Mouse (Mus musculus) liver, adult 2 months (tissue): ENCODE data around the gene Cfap157. TPM values are rescaled to one million over a fixed set of nuclear protein-coding genes. Genes with fewer than 3 reads are reported as not detected.

Source experiments
- DNase-seq: peaks from one replicate; pipeline ENCODE4 v3.0.0-alpha.2; 2011; ENCODE audit warnings: low read depth, low spot score; ENCODE audit errors: extremely low read depth
- H3K27ac ChIP-seq: fragments of 200-500 bp; replicated peaks from 2 replicates; pipeline ENCODE4 v1.5.1; 2012; ENCODE audit warnings: low read depth, mild to moderate bottlenecking, control low read depth, inconsistent platforms, low read length; ENCODE audit not compliant: insufficient read depth
- H3K27me3 ChIP-seq: fragments of 200-500 bp; 2 replicates; pipeline ENCODE4 v1.6.1; 2012; ENCODE audit warnings: mild to moderate bottlenecking, moderate library complexity, low read length, inconsistent platforms; ENCODE audit not compliant: control insufficient read depth, insufficient read depth
- H3K36me3 ChIP-seq: fragments of 200-500 bp; 2 replicates; pipeline ENCODE4 v1.6.1; 2012; ENCODE audit warnings: low read length, inconsistent platforms; ENCODE audit not compliant: control insufficient read depth, insufficient read depth
- H3K4me1 ChIP-seq: fragments of 200-500 bp; 2 replicates; pipeline ENCODE4 v1.6.1; 2011; ENCODE audit warnings: low read length; ENCODE audit not compliant: control insufficient read depth, insufficient read depth
- H3K4me3 ChIP-seq: fragments of 200-500 bp; 2 replicates; pipeline ENCODE4 v1.5.1; 2011; ENCODE audit warnings: low read depth, mild to moderate bottlenecking, control low read depth, low read length, moderate library complexity; ENCODE audit not compliant: insufficient read depth
- H3K79me2 ChIP-seq: fragments of 200-500 bp; 2 replicates; pipeline ENCODE4 v1.6.1; 2012; ENCODE audit warnings: inconsistent platforms, mild to moderate bottlenecking, low read length, moderate library complexity; ENCODE audit not compliant: control insufficient read depth, insufficient read depth
- H3K9ac ChIP-seq: fragments of 200-500 bp; 2 replicates; pipeline ENCODE4 v1.6.1; 2012; ENCODE audit warnings: low read depth, mild to moderate bottlenecking, control low read depth, inconsistent platforms, low read length
- CTCF ChIP-seq: fragments of 200-500 bp; IDR thresholded peaks from 2 replicates; pipeline ENCODE4 v1.5.1; 2011; ENCODE audit warnings: low read depth, low read length, control low read depth
- POLR2A ChIP-seq: fragments of 200-500 bp; IDR thresholded peaks from 2 replicates; pipeline ENCODE4 v1.6.1; 2011; ENCODE audit warnings: low read length, control low read depth; ENCODE audit not compliant: insufficient read depth; ENCODE audit errors: extremely low read depth
- WGBS: fragments of 180-500 bp; shearing (Covaris S2); methylation state at CpG from one replicate; pipeline ENCODE4 v1.1.7; 2018; 5-methylcytosine and 5-hydroxymethylcytosine counted together
- polyA plus RNA-seq: library from polyadenylated mRNA; depleted of rRNA; stranded (reverse); fragments of >200 nt; gene quantifications from 2 replicates; pipeline ENCODE4 v1.2.3, GENCODE M21; 2012; rRNA removed
- total RNA-seq: library from RNA; depleted of rRNA; stranded (reverse); fragments of >200 nt; gene quantifications from 2 replicates; pipeline ENCODE4 v1.2.3, GENCODE M21; 2014; rRNA removed

Gene Cfap157
- total RNA-seq (not detected in 2 replicates), polyA plus RNA-seq (not detected in 2 replicates)

- Histone ChIP-seq H3K4me3 (no peak within 1 kb of the TSS), H3K4me1 (no peaks in the 10 kb centered on the region), H3K9ac (no peak within 1 kb of the TSS), H3K27ac (no peak within 1 kb of the TSS), H3K36me3 (no peaks in the 10 kb centered on the region), H3K27me3 (no peaks in the 10 kb centered on the region), H3K79me2 (no peaks in the 10 kb centered on the region)
- peak; percentile 19 for DNase-seq
- TF ChIP-seq POLR2A (no peak), CTCF (no peak)
- 77% methylated on average over 4 of the region's 4 CpGs for WGBS
Measured at GRCm38 (mm10) chr2:32784048-32784681, at the start of gene Cfap157. TSS of gene Cfap157 (minus strand) at chr2:32784428.

- 79% methylated on average over 11 of the region's 11 CpGs for WGBS
- H3K79me2 ChIP-seq: no peaks in the 10 kb centered on the region
- H3K36me3 ChIP-seq: no peaks in the 10 kb centered on the region
- H3K4me1 ChIP-seq: no peaks in the 10 kb centered on the region
- no peaks in the 10 kb centered on the region for H3K27me3 ChIP-seq
- H3K9ac ChIP-seq: no peak overlapping the region
- no peak for DNase-seq
- H3K4me3 ChIP-seq: no peak overlapping the region
- no peak overlapping the region for H3K27ac ChIP-seq
- TF ChIP-seq POLR2A (no peak), CTCF (no peak)
Measured at GRCm38 (mm10) chr2:32828979-32829676, 44.9 kb upstream of the Cfap157 start.

GRCm38 (mm10) chr2:32825796-32826195, 41.6 kb upstream of the Cfap157 start:
- Histone ChIP-seq H3K36me3 (no peaks in the 10 kb centered on the region), H3K79me2 (no peaks in the 10 kb centered on the region), H3K27ac (no peak overlapping the region), H3K9ac (no peak overlapping the region), H3K4me3 (no peak overlapping the region), H3K27me3 (no peaks in the 10 kb centered on the region), H3K4me1 (peaks cover 2% of the 10 kb centered on the region; the same call in 1 of the 2 replicates)
- TF ChIP-seq CTCF (no peak), POLR2A (no peak)
- 95% methylated on average over 6 of the region's 6 CpGs for WGBS
- DNase-seq: no peak

GRCm38 (mm10) chr2:32824778-32825177, 40.5 kb upstream of the Cfap157 start:
- H3K27ac ChIP-seq: no peak overlapping the region
- H3K27me3 ChIP-seq: no peaks in the 10 kb centered on the region
- no peak for TF ChIP-seq CTCF
- no peaks in the 10 kb centered on the region for H3K36me3 ChIP-seq
- no peak overlapping the region for H3K4me3 ChIP-seq
- no peaks in the 10 kb centered on the region for H3K79me2 ChIP-seq
- no peak overlapping the region for H3K9ac ChIP-seq
- DNase-seq: no peak
- 88% methylated on average over 1 of the region's 1 CpGs for WGBS
- peaks cover 2% of the 10 kb centered on the region; the same call in 1 of the 2 replicates for H3K4me1 ChIP-seq

- Histone ChIP-seq H3K79me2 (no peaks in the 10 kb centered on the region), H3K9ac (no peak overlapping the region), H3K4me1 (peaks cover 2% of the 10 kb centered on the region; the same call in 1 of the 2 replicates), H3K4me3 (no peak overlapping the region), H3K36me3 (no peaks in the 10 kb centered on the region), H3K27ac (no peak overlapping the region), H3K27me3 (no peaks in the 10 kb centered on the region)
- WGBS: 72% methylated on average over 8 of the region's 8 CpGs
- no peak for DNase-seq
- TF ChIP-seq CTCF (no peak), POLR2A (no peak)
Measured at GRCm38 (mm10) chr2:32824181-32824580, 40.0 kb upstream of the Cfap157 start.

GRCm38 (mm10) chr2:32823579-32824154, 39.4 kb upstream of the Cfap157 start:
- Histone ChIP-seq H3K27me3 (no peaks in the 10 kb centered on the region), H3K79me2 (no peaks in the 10 kb centered on the region), H3K36me3 (no peaks in the 10 kb centered on the region), H3K4me3 (no peak overlapping the region), H3K4me1 (peaks cover 2% of the 10 kb centered on the region; the same call in 1 of the 2 replicates), H3K27ac (no peak overlapping the region), H3K9ac (no peak overlapping the region)
- no peak for DNase-seq
- no peak for TF ChIP-seq POLR2A
- TF ChIP-seq CTCF: no peak
- 83% methylated on average over 8 of the region's 8 CpGs for WGBS
